8 mouse cellular contexts compared by ENCODE assay signal in genomic region chr13:119430164-119430563, GRCm38 (mm10). TPM values are rescaled to one million over a fixed set of nuclear protein-coding genes. Genes with fewer than 3 reads are reported as not detected.
DNase-seq lines count a peak whose midpoint lies in the region; ATAC-seq and TF ChIP-seq lines count a peak whose summit lies in the region.

No protein-coding gene starts in this region.

- DNase-seq in cerebellum, postnatal 10 days = peak; percentile 22 to 26
- no peak for DNase-seq in cerebellum, adult 11 months
- DNase-seq in thymus, postnatal 25 days = peak; percentile 15
- no peak for DNase-seq in thymus, adult 2 months
- DNase-seq in intestine, embryonic 14.5 days (ENCODE audit: low spot score) = peak; percentile 56
- DNase-seq in mesoderm, embryonic 11.5 days (ENCODE audit: low read depth, low spot score) = peak; percentile 21
- no peak for DNase-seq in adrenal gland, adult 2 months
- DNase-seq in adrenal gland, postnatal 36 days = no peak

- peaks cover 3% of the 10 kb centered on the region; the same call in 1 of the 2 replicates for H3K36me3 ChIP-seq in thymus, adult 2 months (ENCODE audit: control insufficient read depth, insufficient read depth, low read length)
- H3K36me3 ChIP-seq in intestine, embryonic 14.5 days (ENCODE audit: control insufficient read depth, insufficient read depth, low read length) = 0 out of 2 replicates have a peak, but pooled peaks cover 16% of the 10 kb centered on the region

- H3K4me1 ChIP-seq in thymus, adult 2 months (replicated peaks; ENCODE audit: control insufficient read depth, insufficient read depth, low read length) = no peaks in the 10 kb centered on the region; the same call in 1 of the 2 replicates
- peaks cover 14% of the 10 kb centered on the region for H3K4me1 ChIP-seq in intestine, embryonic 14.5 days (replicated peaks; ENCODE audit: control insufficient read depth, insufficient read depth, low read length)

- TF ChIP-seq CTCF in thymus, adult 2 months (IDR thresholded peaks at IDR 0.05; ENCODE audit: borderline replicate concordance, control insufficient read depth, extremely low read depth, insufficient read depth, low read length, poor library complexity) = no peak

- peak overlapping the region; percentile 52 for H3K4me2 ChIP-seq in intestine, embryonic 14.5 days (ENCODE audit: low read length)

- no peak overlapping the region; the same call in 1 of the 2 replicates for H3K27ac ChIP-seq in thymus, adult 2 months (ENCODE audit: control insufficient read depth, insufficient read depth, low read length)
- peak overlapping the region; percentile 99 for H3K27ac ChIP-seq in intestine, embryonic 14.5 days (ENCODE audit: low read depth)

- no peaks in the 10 kb centered on the region for H3K9me3 ChIP-seq in intestine, embryonic 14.5 days (ENCODE audit: control insufficient read depth, low read length)

- no peaks in the 10 kb centered on the region for H3K27me3 ChIP-seq in thymus, adult 2 months (ENCODE audit: control insufficient read depth, insufficient read depth, low read length)
- no peaks in the 10 kb centered on the region for H3K27me3 ChIP-seq in intestine, embryonic 14.5 days (replicated peaks; ENCODE audit: control insufficient read depth, insufficient read depth, low read length)

- no peak overlapping the region for H3K4me3 ChIP-seq in thymus, adult 2 months (ENCODE audit: control insufficient read depth, insufficient read depth, low read length)
- H3K4me3 ChIP-seq in intestine, embryonic 14.5 days (ENCODE audit: low read depth, low read length) = peak overlapping the region; percentile 83

- no peak for ATAC-seq in intestine, embryonic 14.5 days (replicated peaks; ENCODE audit: low FRiP score, low TSS enrichment, low read depth)

- 25% methylated on average over 8 of the region's 8 CpGs for WGBS in thymus, adult 2 months
- 16% methylated on average over 8 of the region's 8 CpGs for WGBS in intestine, embryonic 14.5 days

- peak overlapping the region; percentile 99 for H3K9ac ChIP-seq in intestine, embryonic 14.5 days (ENCODE audit: low read length)

- TF ChIP-seq POLR2A in thymus, adult 2 months (IDR thresholded peaks at IDR 0.05; ENCODE audit: control insufficient read depth, extremely low read depth, insufficient read depth, low read length, poor library complexity) = no peak

RNA-seq across cellular contexts. Expression of gene Paip1, which starts 1.8 kb away (rescaled TPM):
- 19.2 and 19.6 TPM in 2 replicates for polyA plus RNA-seq in thymus, adult 2 months (2012; rRNA removed)
- polyA plus RNA-seq in intestine, embryonic 14.5 days (2014; fragmentation: Nextera tagmentation; extraction: Ambion mirVana) = 71.8 and 77.1 TPM in 2 replicates
- 100 to 1,000 TPM; 127 to 129 TPM for total RNA-seq in adrenal gland, adult 2 months (2021)
- polyA plus RNA-seq in adrenal gland, adult 2 months (2012; rRNA removed) = 21.0 and 26.4 TPM in 2 replicates
- total RNA-seq in adrenal gland, postnatal 36 days (2021) = 100 to 1,000 TPM; 125 to 145 TPM

RNA-seq across cellular contexts. Expression of gene 4833420G17Rik, which starts 32.4 kb away (rescaled TPM):
- 69.9 and 74.0 TPM in 2 replicates for polyA plus RNA-seq in thymus, adult 2 months (2012; rRNA removed)
- 54.8 and 65.2 TPM in 2 replicates for polyA plus RNA-seq in intestine, embryonic 14.5 days (2014; fragmentation: Nextera tagmentation; extraction: Ambion mirVana)
- 10 to 100 TPM; 16.8 to 17.3 TPM for total RNA-seq in adrenal gland, adult 2 months (2021)
- polyA plus RNA-seq in adrenal gland, adult 2 months (2012; rRNA removed) = 6.1 and 7.4 TPM in 2 replicates
- total RNA-seq in adrenal gland, postnatal 36 days (2021) = 10 to 100 TPM; 17.2 to 17.4 TPM

RNA-seq across cellular contexts. Expression of gene Tmem267, which starts 57.7 kb away (rescaled TPM):
- polyA plus RNA-seq in thymus, adult 2 months (2012; rRNA removed) = 6.7 and 10.4 TPM in 2 replicates
- 0.98 and 2.4 TPM in 2 replicates for polyA plus RNA-seq in intestine, embryonic 14.5 days (2014; fragmentation: Nextera tagmentation; extraction: Ambion mirVana)
- total RNA-seq in adrenal gland, adult 2 months (2021) = 10 to 100 TPM; 10.7 to 11.5 TPM
- 6.6 and 6.7 TPM in 2 replicates for polyA plus RNA-seq in adrenal gland, adult 2 months (2012; rRNA removed)
- total RNA-seq in adrenal gland, postnatal 36 days (2021) = 10 to 100 TPM; 12.5 to 13.0 TPM

RNA-seq across cellular contexts. Expression of gene 3110070M22Rik, which starts 58.0 kb away (rescaled TPM):
- 1.2 and 1.6 TPM in 2 replicates for polyA plus RNA-seq in thymus, adult 2 months (2012; rRNA removed)
- polyA plus RNA-seq in intestine, embryonic 14.5 days (2014; fragmentation: Nextera tagmentation; extraction: Ambion mirVana) = 0.69 and 2.7 TPM in 2 replicates
- total RNA-seq in adrenal gland, adult 2 months (2021) = 1 to 10 TPM in 1 of 2 experiments, under 1 TPM in 1; 0.78 to 2.3 TPM
- 2.0 and 3.3 TPM in 2 replicates for polyA plus RNA-seq in adrenal gland, adult 2 months (2012; rRNA removed)
- 1 to 10 TPM; 1.2 to 2.1 TPM for total RNA-seq in adrenal gland, postnatal 36 days (2021)

Comparison
In these comparisons a context has a peak if more than half of its experiments do, and no peak if none do; other contexts are left out.
1. DNase-seq: peak in cerebellum, postnatal 10 days (2 of 2), thymus, postnatal 25 days (single experiment), intestine, embryonic 14.5 days (single experiment) and mesoderm, embryonic 11.5 days (single experiment); none in cerebellum, adult 11 months (single experiment), thymus, adult 2 months (single experiment), adrenal gland, adult 2 months (single experiment) and adrenal gland, postnatal 36 days (0 of 2).